Mouse (Mus musculus) layer of hippocampus, adult 2 months (tissue): Measurements from ENCODE around the gene Scnm1. TPM values are rescaled to one million over a fixed set of nuclear protein-coding genes. Genes with fewer than 3 reads are reported as not detected.

ENCODE experiments used
- DNase-seq, 2 experiments: peaks; one replicate each; pipeline ENCODE4 v3.0.0; 2022; ENCODE audit warnings: low spot score in 2 of 2
- H3K27ac ChIP-seq: fragments of 200-600 bp; 2 replicates; pipeline ENCODE4 v1.8.1; 2022
- H3K4me3 ChIP-seq: fragments of 200-600 bp; 2 replicates; pipeline ENCODE4 v1.8.1; 2022; ENCODE audit warnings: mild to moderate bottlenecking
- CTCF ChIP-seq: fragments of 200-600 bp; conservative IDR thresholded peaks from 2 replicates; pipeline ENCODE4 v1.8.1; 2022; ENCODE audit warnings: antibody characterized with exemption, mild to moderate bottlenecking, moderate library complexity
- long read RNA-seq, 2 experiments: library from polyadenylated mRNA; stranded (forward); transcript quantifications; one replicate each; pipeline ENCODE4 v2.0.0; 2021; ENCODE audit warnings: borderline mapping rate in 2 of 2
- total RNA-seq, 2 experiments: library from RNA; stranded (reverse); gene quantifications; 2 replicates each; pipeline ENCODE4 v1.2.3; 2021

Scnm1 gene
- 10 to 100 TPM; 50.4 to 57.5 TPM for total RNA-seq
- long read RNA-seq, experiment 1, transcript Scnm1-201 (7 exons, 1,054 nt): major isoform, 10 of 22 reads
- long read RNA-seq, experiment 1, partial matches to known transcripts: 1 of 22 reads
- long read RNA-seq, experiment 1, other reads (novel, unspliced or antisense): 5 of 22 reads
- long read RNA-seq, experiment 2, transcript Scnm1-201 (7 exons, 1,054 nt): major isoform, 7 of 27 reads
- long read RNA-seq, experiment 2, transcript Scnm1-204 (2 exons, 686 nt): minor isoform, 5 of 27 reads
- long read RNA-seq, experiment 2, partial matches to known transcripts: 3 of 27 reads
- long read RNA-seq, experiment 2, other reads (novel, unspliced or antisense): 8 of 27 reads

- TF ChIP-seq CTCF: peak; percentile 54
- DNase-seq: peak; percentile 92 to 96
- Histone ChIP-seq H3K4me3 (peak within 1 kb of the TSS; percentile 63), H3K27ac (peak within 1 kb of the TSS; percentile 91)
Measured at GRCm38 (mm10) chr3:95133680-95134101, at the start of gene Scnm1, which contains the start of gene Lysmd1. Scnm1 (minus strand) TSS chr3:95134011. Lysmd1 (plus strand) TSS chr3:95134088.

DNA sequence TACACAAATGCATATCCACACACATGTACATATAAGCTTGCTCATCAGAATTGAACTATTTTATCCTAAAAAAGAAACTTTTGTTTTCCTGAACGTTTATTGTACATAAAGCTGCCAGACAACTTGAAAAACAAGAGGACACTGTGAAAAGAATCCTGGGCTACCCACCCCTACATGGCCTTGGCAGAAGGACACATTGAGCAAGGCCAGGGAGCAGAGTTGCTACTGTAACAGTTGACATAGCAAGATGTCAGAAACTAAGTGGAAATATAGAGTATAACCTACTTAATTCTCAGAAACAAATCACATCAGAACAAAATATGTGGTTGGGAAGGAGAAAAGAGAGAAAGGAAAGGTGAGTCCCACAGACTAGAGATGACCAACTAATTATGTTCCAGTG, 48.0 kb upstream of the Scnm1 start:
- no peak for DNase-seq
- TF ChIP-seq CTCF: no peak
- Histone ChIP-seq H3K4me3 (no peak overlapping the region), H3K27ac (no peak overlapping the region)

GRCm38 (mm10) chr3:95179890-95180289, 46.1 kb upstream of the Scnm1 start:
- no peak for TF ChIP-seq CTCF
- no peak for DNase-seq
- Histone ChIP-seq H3K27ac (no peak overlapping the region), H3K4me3 (no peak overlapping the region)

GRCm38 (mm10) chr3:95178948-95179347, 45.1 kb upstream of the Scnm1 start:
- no peak for DNase-seq
- Histone ChIP-seq H3K27ac (no peak overlapping the region), H3K4me3 (no peak overlapping the region)
- TF ChIP-seq CTCF: no peak

DNA sequence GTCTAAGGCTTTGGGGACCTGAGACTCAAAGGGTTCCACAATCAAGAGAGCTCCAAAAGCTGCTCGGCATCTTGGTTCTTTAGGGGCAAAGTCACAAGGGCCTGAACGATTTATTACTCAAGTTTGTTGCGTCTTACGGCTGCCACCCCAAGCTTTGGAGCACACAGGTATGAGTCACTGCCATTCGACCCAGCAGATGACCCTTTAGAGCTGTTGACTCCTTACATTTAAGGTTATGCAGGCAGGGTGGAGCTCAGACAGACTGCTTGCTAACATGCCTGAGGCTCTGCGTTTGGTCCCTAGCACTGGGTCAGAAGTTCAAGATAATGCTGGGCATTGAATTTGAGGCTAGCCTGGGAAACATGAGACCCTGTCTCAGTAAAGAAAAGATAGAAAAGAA, 43.8 kb upstream of the Scnm1 start:
- Histone ChIP-seq H3K4me3 (no peak overlapping the region), H3K27ac (no peak overlapping the region)
- TF ChIP-seq CTCF: no peak
- no peak for DNase-seq

GRCm38 (mm10) chr3:95176500-95176899, 42.7 kb upstream of the Scnm1 start:
- no peak for TF ChIP-seq CTCF
- H3K4me3 ChIP-seq: no peak overlapping the region
- H3K27ac ChIP-seq: no peak overlapping the region
- no peak for DNase-seq

- Histone ChIP-seq H3K27ac (no peak overlapping the region), H3K4me3 (peak overlapping the region; percentile 36; the same call in 1 of the 2 replicates)
- DNase-seq: peak; percentile 60 to 83
- peak; percentile 95 for TF ChIP-seq CTCF
Measured at GRCm38 (mm10) chr3:95174011-95174592, 40.3 kb upstream of the Scnm1 start.

- TF ChIP-seq CTCF: no peak
- DNase-seq: no peak
- H3K27ac ChIP-seq: no peak overlapping the region
- peak overlapping the region; percentile 36; the same call in 1 of the 2 replicates for H3K4me3 ChIP-seq
Measured at GRCm38 (mm10) chr3:95173256-95173949, 39.6 kb upstream of the Scnm1 start.

DNA sequence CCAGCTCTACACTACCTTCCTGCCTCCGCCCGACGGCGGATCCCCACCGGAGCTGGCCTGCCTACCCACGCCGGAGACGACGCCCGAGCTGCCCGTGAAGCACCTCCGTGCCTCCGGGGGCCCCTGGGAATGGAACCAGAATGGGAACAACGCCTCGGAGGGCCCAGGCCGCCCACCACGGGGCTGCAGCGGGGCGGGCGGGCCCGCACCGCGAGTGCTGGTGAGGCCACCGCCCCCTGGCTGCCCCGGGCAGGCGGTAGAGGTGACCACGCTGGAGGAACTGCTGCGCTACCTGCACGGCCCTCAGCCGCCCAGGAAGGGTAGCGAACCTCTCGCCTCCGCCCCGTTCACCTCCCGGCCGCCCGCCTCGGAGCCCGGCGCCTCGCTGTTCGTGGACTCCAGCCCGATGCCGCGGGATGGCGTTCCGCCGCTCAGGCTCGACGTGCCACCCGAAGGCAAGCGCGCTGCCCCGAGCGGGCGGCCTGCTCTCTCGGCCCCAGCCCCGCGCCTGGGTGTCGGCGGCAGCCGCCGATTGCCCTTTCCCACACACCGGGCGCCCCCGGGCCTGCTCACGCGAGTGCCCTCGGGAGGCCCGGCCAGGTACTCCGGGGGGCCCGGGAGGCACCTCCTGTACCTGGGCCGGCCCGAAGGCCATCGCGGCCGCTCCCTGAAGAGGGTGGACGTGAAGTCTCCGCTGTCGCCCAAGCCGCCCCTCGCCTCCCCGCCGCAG, 38.9 kb upstream of the Scnm1 start:
- no peak overlapping the region for H3K27ac ChIP-seq
- H3K4me3 ChIP-seq: no peak overlapping the region
- DNase-seq: no peak
- TF ChIP-seq CTCF: no peak

- DNase-seq: no peak
- no peak overlapping the region for H3K27ac ChIP-seq
- H3K4me3 ChIP-seq: no peak overlapping the region
- TF ChIP-seq CTCF: no peak
Measured at GRCm38 (mm10) chr3:95171105-95171504, 37.3 kb upstream of the Scnm1 start.

- no peak for DNase-seq
- TF ChIP-seq CTCF: no peak
- Histone ChIP-seq H3K4me3 (no peak overlapping the region), H3K27ac (no peak overlapping the region)
Measured at GRCm38 (mm10) chr3:95169996-95170395, 36.2 kb upstream of the Scnm1 start.

- no peak overlapping the region for H3K27ac ChIP-seq
- TF ChIP-seq CTCF: no peak
- no peak for DNase-seq
- no peak overlapping the region for H3K4me3 ChIP-seq
Measured at GRCm38 (mm10) chr3:95164840-95165239, 31.0 kb upstream of the Scnm1 start.

DNA sequence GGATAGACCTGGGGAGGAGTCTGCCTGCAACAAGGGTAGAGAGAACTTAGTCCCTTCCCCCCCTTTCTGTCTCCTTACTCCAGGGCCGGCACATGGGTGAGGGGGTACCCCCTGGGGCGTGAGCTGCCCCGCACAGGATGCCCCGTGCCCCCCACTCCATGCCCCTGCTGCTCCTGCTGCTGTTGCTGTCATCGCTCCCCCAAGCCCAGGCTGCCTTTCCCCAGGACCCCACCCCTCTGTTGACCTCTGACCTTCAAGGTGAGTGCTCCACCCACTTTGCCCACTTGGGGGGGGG, 30.4 kb upstream of the Scnm1 start:
- TF ChIP-seq CTCF: no peak
- DNase-seq: no peak
- Histone ChIP-seq H3K27ac (no peak overlapping the region), H3K4me3 (no peak overlapping the region)
